In the genomic region with DNA sequence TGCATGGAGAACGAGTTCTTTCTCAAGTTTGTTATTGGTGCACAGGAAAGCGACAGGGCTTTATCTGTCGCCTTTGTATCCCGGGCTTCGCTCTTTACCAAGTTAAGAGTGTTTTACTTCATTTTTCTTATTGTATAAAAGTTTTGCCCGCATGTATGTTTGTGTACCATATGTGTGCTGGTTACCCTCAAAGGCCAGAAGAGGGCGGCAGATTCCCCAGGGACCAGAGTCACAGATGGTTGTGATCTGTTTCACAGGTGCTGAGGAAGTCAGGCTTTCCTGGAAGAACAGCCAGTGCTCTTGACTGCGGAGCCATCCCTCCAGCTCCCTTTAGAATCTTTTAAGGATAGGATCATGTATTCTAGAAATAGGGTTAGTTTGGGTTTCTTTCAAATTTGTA, we compare ENCODE assay signal across 18 mouse cellular contexts. TPM values are rescaled to one million over a fixed set of nuclear protein-coding genes. Genes with fewer than 3 reads are reported as not detected.
DNase-seq lines count a peak whose midpoint lies in the region; ATAC-seq and TF ChIP-seq lines count a peak whose summit lies in the region.
"Had no signal": no experiment of that assay in that cellular context is flagged by ENCODE, and none has a peak within 500 bp of the region (broad histone marks: within the 10 kb centered on the region; RNA-seq: fewer than 3 reads in every experiment).

No protein-coding gene starts in this region.

- H3K4me1 ChIP-seq in intestine, postnatal 0 days (replicated peaks; ENCODE audit: control insufficient read depth, insufficient read depth, low read length), result no peaks in the 10 kb centered on the region
- H3K4me1 ChIP-seq in intestine, embryonic 16.5 days (ENCODE audit: control insufficient read depth, insufficient read depth, low read length), result no peaks in the 10 kb centered on the region
- H3K4me1 ChIP-seq in midbrain, embryonic 14.5 days (ENCODE audit: control insufficient read depth, insufficient read depth, low read length), result no peaks in the 10 kb centered on the region
- H3K4me1 ChIP-seq in midbrain, embryonic 13.5 days (replicated peaks), result no peaks in the 10 kb centered on the region
- no peaks in the 10 kb centered on the region for H3K4me1 ChIP-seq in ES-Bruce4 (ENCODE audit: control insufficient read depth, insufficient read depth, low read length)

- ATAC-seq in intestine, postnatal 0 days, result no peak
- no peak for ATAC-seq in intestine, embryonic 16.5 days
- ATAC-seq in midbrain, embryonic 14.5 days (ENCODE audit: low FRiP score, low TSS enrichment), result no peak
- no peak for ATAC-seq in midbrain, embryonic 13.5 days

- DNase-seq in midbrain, embryonic 14.5 days, result peak; percentile 11
- DNase-seq in splenic B cell, adult 2 months (ENCODE audit: low read depth, low spot score), result peak; percentile 44
- DNase-seq in adrenal gland, postnatal 25 days, result no peak
- DNase-seq: gastrocnemius, postnatal 10 days; heart, postnatal 10 days; kidney, adult 18-20 months; kidney, postnatal 14 days; liver, embryonic 13.5 days; lung, postnatal 14 days; right cerebral cortex, postnatal 25 days; thymus, adult 18-20 months had no signal

- no peak overlapping the region for H3K4me2 ChIP-seq in intestine, postnatal 0 days (replicated peaks; ENCODE audit: low read depth)
- H3K4me2 ChIP-seq in intestine, embryonic 16.5 days (ENCODE audit: low read depth, low read length), result no peak overlapping the region
- no peak overlapping the region for H3K4me2 ChIP-seq in midbrain, embryonic 14.5 days (ENCODE audit: low read length)
- H3K4me2 ChIP-seq in midbrain, embryonic 13.5 days (replicated peaks), result no peak overlapping the region
- H3K4me2 ChIP-seq: hindbrain, embryonic 13.5 days; liver, embryonic 13.5 days had no signal

- no peaks in the 10 kb centered on the region for H3K36me3 ChIP-seq in intestine, postnatal 0 days (ENCODE audit: control insufficient read depth, insufficient read depth)
- H3K36me3 ChIP-seq in intestine, embryonic 16.5 days (ENCODE audit: control insufficient read depth, insufficient read depth, low read length), result no peaks in the 10 kb centered on the region
- no peaks in the 10 kb centered on the region for H3K36me3 ChIP-seq in midbrain, embryonic 14.5 days (ENCODE audit: control insufficient read depth, insufficient read depth, low read length)
- H3K36me3 ChIP-seq in midbrain, embryonic 13.5 days, result no peaks in the 10 kb centered on the region
- H3K36me3 ChIP-seq in ES-Bruce4 (ENCODE audit: control insufficient read depth, insufficient read depth, low read length, poor library complexity, severe bottlenecking), result no peaks in the 10 kb centered on the region
- peaks cover 2% of the 10 kb centered on the region; the same call in 1 of the 2 replicates for H3K36me3 ChIP-seq in splenic B cell, adult 2 months (ENCODE audit: control insufficient read depth, insufficient read depth, low read length, poor library complexity, severe bottlenecking)
- H3K36me3 ChIP-seq: hindbrain, embryonic 13.5 days; liver, embryonic 13.5 days had no signal

- peak; percentile 33 for TF ChIP-seq CTCF in intestine, postnatal 0 days (IDR thresholded peaks at IDR 0.05; ENCODE audit: low read depth)
- peak; percentile 27 for TF ChIP-seq CTCF in ES-Bruce4 (IDR thresholded peaks at IDR 0.05; ENCODE audit: low read depth, low read length)

- TF ChIP-seq POLR2A in ES-Bruce4 (IDR thresholded peaks at IDR 0.05; ENCODE audit: insufficient read depth, low read length), result no peak

- 91% methylated on average over 8 of the region's 8 CpGs for WGBS in intestine, postnatal 0 days
- whole genome bisulfite sequencing in intestine, embryonic 16.5 days, result 92% methylated on average over 8 of the region's 8 CpGs
- WGBS in midbrain, embryonic 14.5 days, result 91% methylated on average over 8 of the region's 8 CpGs
- WGBS in midbrain, embryonic 13.5 days, result 93% methylated on average over 8 of the region's 8 CpGs

- H3K9me3 ChIP-seq in intestine, postnatal 0 days (ENCODE audit: control insufficient read depth), result no peaks in the 10 kb centered on the region
- no peaks in the 10 kb centered on the region for H3K9me3 ChIP-seq in intestine, embryonic 16.5 days (ENCODE audit: control insufficient read depth, low read length)
- H3K9me3 ChIP-seq in midbrain, embryonic 14.5 days (ENCODE audit: control insufficient read depth, low read length), result no peaks in the 10 kb centered on the region
- H3K9me3 ChIP-seq in midbrain, embryonic 13.5 days, result no peaks in the 10 kb centered on the region
- H3K9me3 ChIP-seq in ES-Bruce4 (replicated peaks; ENCODE audit: control insufficient read depth, insufficient read depth, low read length, poor library complexity, severe bottlenecking), result no peaks in the 10 kb centered on the region
- H3K9me3 ChIP-seq: hindbrain, embryonic 13.5 days; liver, embryonic 13.5 days had no signal

- no peak overlapping the region for H3K4me3 ChIP-seq in intestine, postnatal 0 days (ENCODE audit: low read depth, low read length)
- H3K4me3 ChIP-seq in intestine, embryonic 16.5 days (ENCODE audit: low read length), result no peak overlapping the region
- H3K4me3 ChIP-seq in midbrain, embryonic 14.5 days (replicated peaks; ENCODE audit: low read depth, low read length), result no peak overlapping the region
- no peak overlapping the region for H3K4me3 ChIP-seq in midbrain, embryonic 13.5 days (replicated peaks)
- no peak overlapping the region for H3K4me3 ChIP-seq in ES-Bruce4 (ENCODE audit: low read depth, low read length)
- H3K4me3 ChIP-seq: hindbrain, embryonic 13.5 days; liver, embryonic 13.5 days had no signal

- no peaks in the 10 kb centered on the region for H3K27me3 ChIP-seq in intestine, postnatal 0 days (replicated peaks; ENCODE audit: control insufficient read depth, insufficient read depth, low read length)
- H3K27me3 ChIP-seq in intestine, embryonic 16.5 days (replicated peaks; ENCODE audit: control insufficient read depth, insufficient read depth, low read length), result no peaks in the 10 kb centered on the region
- no peaks in the 10 kb centered on the region for H3K27me3 ChIP-seq in midbrain, embryonic 14.5 days (ENCODE audit: control insufficient read depth, insufficient read depth, low read length)
- no peaks in the 10 kb centered on the region; the same call in 1 of the 2 replicates for H3K27me3 ChIP-seq in midbrain, embryonic 13.5 days
- no peaks in the 10 kb centered on the region for H3K27me3 ChIP-seq in ES-Bruce4 (ENCODE audit: control insufficient read depth, insufficient read depth, low read length, poor library complexity, severe bottlenecking)
- no peaks in the 10 kb centered on the region for H3K27me3 ChIP-seq in splenic B cell, adult 2 months (ENCODE audit: control insufficient read depth, insufficient read depth, low read length, poor library complexity, severe bottlenecking)

- H3K27ac ChIP-seq in intestine, postnatal 0 days (ENCODE audit: low read depth, low read length), result no peak overlapping the region
- no peak overlapping the region for H3K27ac ChIP-seq in intestine, embryonic 16.5 days (ENCODE audit: low read length)
- no peak overlapping the region for H3K27ac ChIP-seq in midbrain, embryonic 14.5 days (replicated peaks; ENCODE audit: low read depth, low read length)
- no peak overlapping the region for H3K27ac ChIP-seq in midbrain, embryonic 13.5 days
- no peak overlapping the region for H3K27ac ChIP-seq in ES-Bruce4 (ENCODE audit: insufficient read depth, low read length)
- H3K27ac ChIP-seq: hindbrain, embryonic 13.5 days; liver, embryonic 13.5 days had no signal

- H3K9ac ChIP-seq in intestine, postnatal 0 days (ENCODE audit: low read depth, low read length), result no peak overlapping the region
- H3K9ac ChIP-seq in intestine, embryonic 16.5 days (ENCODE audit: low read depth, low read length), result no peak overlapping the region
- H3K9ac ChIP-seq in midbrain, embryonic 14.5 days (replicated peaks; ENCODE audit: low read length), result no peak overlapping the region
- H3K9ac ChIP-seq in midbrain, embryonic 13.5 days (replicated peaks), result no peak overlapping the region
- no peak overlapping the region for H3K9ac ChIP-seq in ES-Bruce4 (ENCODE audit: low read depth, poor library complexity, severe bottlenecking)
- H3K9ac ChIP-seq: hindbrain, embryonic 13.5 days; liver, embryonic 13.5 days had no signal

- TF ChIP-seq EP300 in ES-Bruce4 (IDR thresholded peaks at IDR 0.05; ENCODE audit: insufficient read depth, low read depth, low read length), result no peak

RNA-seq across cellular contexts. Expression of a gene that starts 34.0 kb away (rescaled TPM):
- polyA plus RNA-seq in intestine, postnatal 0 days (2015; fragmentation: Nextera tagmentation; extraction: Ambion mirVana), result 4.3 and 4.9 TPM in 2 replicates
- polyA plus RNA-seq in intestine, embryonic 16.5 days (2015; fragmentation: Nextera tagmentation; extraction: Ambion mirVana), result 3.3 and 4.4 TPM in 2 replicates
- 2.7 and 3.2 TPM in 2 replicates for polyA plus RNA-seq in midbrain, embryonic 14.5 days (2014; fragmentation: Nextera tagmentation; extraction: Ambion mirVana)
- 2.0 and 2.6 TPM in 2 replicates for polyA plus RNA-seq in midbrain, embryonic 13.5 days (2015; fragmentation: Nextera tagmentation; extraction: Ambion mirVana)
- polyA plus RNA-seq in ES-Bruce4 (2011; ENCODE audit: insufficient read depth, insufficient read length, low read depth, missing spikeins), result 15.1 and 16.9 TPM in 2 replicates
- total RNA-seq in adrenal gland, postnatal 25 days (2021), result 95.7 and 112 TPM in 2 replicates
- total RNA-seq: megakaryocyte-erythroid progenitor cell, adult 5-6 weeks had no signal

RNA-seq across cellular contexts. Expression of a gene that starts 44.6 kb away (rescaled TPM):
- polyA plus RNA-seq in intestine, postnatal 0 days (2015; fragmentation: Nextera tagmentation; extraction: Ambion mirVana), result 9.5 and 10.2 TPM in 2 replicates
- 14.9 and 16.2 TPM in 2 replicates for polyA plus RNA-seq in intestine, embryonic 16.5 days (2015; fragmentation: Nextera tagmentation; extraction: Ambion mirVana)
- polyA plus RNA-seq in midbrain, embryonic 14.5 days (2014; fragmentation: Nextera tagmentation; extraction: Ambion mirVana), result 0.36 and 1.2 TPM in 2 replicates
- polyA plus RNA-seq in midbrain, embryonic 13.5 days (2015; fragmentation: Nextera tagmentation; extraction: Ambion mirVana), result 0.93 and 1.8 TPM in 2 replicates
- polyA plus RNA-seq in ES-Bruce4 (2011; ENCODE audit: insufficient read depth, insufficient read length, low read depth, missing spikeins), result 26.9 and 27.7 TPM in 2 replicates
- 77.2 and 92.4 TPM in 2 replicates for total RNA-seq in adrenal gland, postnatal 25 days (2021)

RNA-seq across cellular contexts. Expression of a gene that starts 51.9 kb away (rescaled TPM):
- polyA plus RNA-seq in intestine, postnatal 0 days (2015; fragmentation: Nextera tagmentation; extraction: Ambion mirVana), result 0.90 and 1.3 TPM in 2 replicates
- polyA plus RNA-seq in intestine, embryonic 16.5 days (2015; fragmentation: Nextera tagmentation; extraction: Ambion mirVana), result 1.8 and 2.0 TPM in 2 replicates
- polyA plus RNA-seq in midbrain, embryonic 14.5 days (2014; fragmentation: Nextera tagmentation; extraction: Ambion mirVana), result 0.28 TPM in 1 of 2 replicates, not detected in the other
- polyA plus RNA-seq in midbrain, embryonic 13.5 days (2015; fragmentation: Nextera tagmentation; extraction: Ambion mirVana), result 0.31 TPM in 1 of 2 replicates, not detected in the other
- 53.2 and 60.3 TPM in 2 replicates for polyA plus RNA-seq in ES-Bruce4 (2011; ENCODE audit: insufficient read depth, insufficient read length, low read depth, missing spikeins)
- total RNA-seq in adrenal gland, postnatal 25 days (2021), result 6.1 and 9.5 TPM in 2 replicates
- polyA plus RNA-seq: neural tube, embryonic 14.5 days had no signal

Comparison
In these comparisons a context has a peak if more than half of its experiments do, and no peak if none do; other contexts are left out.
1. RNA of a gene that starts 51.9 kb away (polyA plus RNA-seq): 53.2 to 60.3 TPM in ES-Bruce4; 1.8 to 2.0 TPM in intestine, embryonic 16.5 days, 0.90 to 1.3 TPM in intestine, postnatal 0 days, 0.28 TPM in midbrain, embryonic 14.5 days and 0.31 TPM in midbrain, embryonic 13.5 days; every median in the first group is over 10 times any median in the second.